Mouse (Mus musculus) layer of hippocampus, postnatal 25 days (tissue): ENCODE measurements around the gene Lrp1. TPM values are rescaled to one million over a fixed set of nuclear protein-coding genes. Genes with fewer than 3 reads are reported as not detected.
A peak's percentile ranks its signal among the peaks of the same experiment; 100 is the strongest.

Experiments
- DNase-seq, 2 experiments: peaks; one replicate each; pipeline ENCODE4 v3.0.0; 2022; ENCODE audit warnings: mixed read lengths in 2 of 2, low spot score in 1 of 2; ENCODE audit errors: extremely low spot score in 1 of 2
- total RNA-seq, 2 experiments: library from RNA; stranded (reverse); gene quantifications; 2 replicates each; pipeline ENCODE4 v1.2.3; 2021

Gene Lrp1
- total RNA-seq, 2 experiments from 2014 or later: 259 to 316 TPM

DNA sequence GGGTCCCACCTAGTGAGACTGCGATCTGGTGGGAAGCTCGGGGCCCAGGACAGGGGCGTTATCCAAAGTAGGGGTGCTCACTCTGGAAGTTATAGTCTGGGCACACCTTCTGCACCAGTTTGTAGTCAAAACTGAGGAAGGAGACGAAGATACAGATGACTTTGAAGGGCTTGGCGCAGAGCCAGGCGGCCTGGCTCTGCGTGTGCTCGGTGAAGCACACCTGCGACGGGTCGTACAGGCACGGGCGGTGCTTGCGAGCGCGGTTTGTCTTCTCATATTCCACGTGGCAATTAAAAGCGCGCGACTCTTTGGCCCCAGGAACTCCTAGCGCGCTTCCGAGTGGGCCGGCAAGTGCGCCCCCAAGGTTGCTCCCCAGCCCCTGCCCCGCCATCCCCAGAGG lies 94.9 kb downstream of the Lrp1 start:
- DNase-seq: no peak

DNA sequence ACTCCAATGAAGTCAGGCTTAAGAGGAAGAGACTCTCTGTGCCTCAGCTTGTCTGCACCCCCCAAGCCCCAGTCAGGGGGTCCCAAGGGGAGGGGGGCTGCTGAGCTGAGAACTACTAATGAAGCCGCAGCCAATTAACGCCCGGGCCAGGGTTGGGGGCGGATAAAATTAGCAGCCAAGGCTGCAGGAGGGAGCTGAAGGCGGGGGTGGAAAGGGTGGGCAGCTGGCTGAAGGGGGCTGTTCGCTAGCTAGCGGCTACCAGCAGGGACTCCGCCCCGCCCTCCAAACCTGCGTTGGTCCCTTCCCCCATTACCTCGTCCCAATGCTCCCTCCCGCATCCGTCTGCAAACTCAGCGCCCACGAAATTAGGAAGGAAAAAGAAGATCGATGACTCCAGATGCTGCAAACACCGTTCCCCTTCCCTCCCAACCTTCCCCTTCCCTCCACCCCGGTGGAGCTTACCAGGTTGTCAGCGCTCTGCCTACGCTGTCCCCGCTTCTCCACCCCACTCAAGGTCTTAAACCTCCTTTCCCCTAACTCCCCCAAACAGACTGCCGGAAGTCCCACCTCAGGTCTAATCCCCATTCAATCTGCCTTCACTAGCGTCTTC lies 96.2 kb downstream of the Lrp1 start:
- no peak for DNase-seq

DNA sequence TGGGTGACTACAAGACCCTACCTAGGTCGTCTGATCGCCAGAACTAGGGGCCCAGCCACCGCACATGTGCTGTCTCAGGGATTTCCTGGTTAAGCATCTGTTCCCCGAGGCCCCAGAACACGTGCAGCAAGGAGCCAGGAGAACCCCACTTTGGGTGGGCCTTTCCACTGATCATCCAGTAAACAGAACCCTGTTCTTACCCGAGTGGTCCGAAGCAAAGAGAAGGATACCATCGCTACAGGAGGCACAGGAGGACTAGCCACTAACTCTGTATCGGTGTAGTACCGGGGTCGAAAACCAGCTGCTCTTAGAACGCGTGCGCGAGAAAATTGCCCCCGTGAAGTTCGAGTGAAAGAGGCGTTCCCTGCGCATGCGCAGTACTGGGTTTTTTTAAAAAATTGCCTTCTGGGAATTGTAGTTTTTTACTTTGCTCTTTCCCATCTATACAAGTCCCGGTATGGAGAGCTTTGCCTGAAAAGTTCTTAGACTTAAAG lies 98.8 kb downstream of the Lrp1 start, which contains the start of gene Shmt2:
TSS of gene Shmt2 (minus strand) at position 357 of the 494 bp plus-strand sequence.
- peak; percentile 74 to 84 for DNase-seq

DNA sequence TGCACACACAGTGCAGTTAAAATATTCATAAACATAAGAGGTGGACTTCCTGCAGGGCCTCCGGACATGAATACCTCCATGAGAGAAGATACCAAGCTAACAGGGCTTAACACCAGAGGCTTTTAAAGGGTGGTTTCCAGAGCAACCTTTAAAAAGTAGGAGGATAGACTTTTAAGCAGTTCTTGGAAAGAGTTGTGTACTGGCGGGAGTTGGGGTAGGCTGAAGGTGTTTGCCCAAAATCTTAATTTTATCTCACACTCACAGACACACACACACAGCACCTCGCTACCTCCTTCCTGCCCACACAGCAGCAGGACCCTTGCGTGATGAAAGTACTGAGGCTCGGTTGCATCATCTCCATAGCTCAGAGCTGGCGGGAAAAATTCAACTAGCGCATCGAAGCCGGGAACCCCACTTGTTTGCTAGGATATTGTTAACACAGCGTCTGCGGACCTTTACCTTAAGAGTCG lies 99.3 kb downstream of the Lrp1 start:
- no peak for DNase-seq

DNA sequence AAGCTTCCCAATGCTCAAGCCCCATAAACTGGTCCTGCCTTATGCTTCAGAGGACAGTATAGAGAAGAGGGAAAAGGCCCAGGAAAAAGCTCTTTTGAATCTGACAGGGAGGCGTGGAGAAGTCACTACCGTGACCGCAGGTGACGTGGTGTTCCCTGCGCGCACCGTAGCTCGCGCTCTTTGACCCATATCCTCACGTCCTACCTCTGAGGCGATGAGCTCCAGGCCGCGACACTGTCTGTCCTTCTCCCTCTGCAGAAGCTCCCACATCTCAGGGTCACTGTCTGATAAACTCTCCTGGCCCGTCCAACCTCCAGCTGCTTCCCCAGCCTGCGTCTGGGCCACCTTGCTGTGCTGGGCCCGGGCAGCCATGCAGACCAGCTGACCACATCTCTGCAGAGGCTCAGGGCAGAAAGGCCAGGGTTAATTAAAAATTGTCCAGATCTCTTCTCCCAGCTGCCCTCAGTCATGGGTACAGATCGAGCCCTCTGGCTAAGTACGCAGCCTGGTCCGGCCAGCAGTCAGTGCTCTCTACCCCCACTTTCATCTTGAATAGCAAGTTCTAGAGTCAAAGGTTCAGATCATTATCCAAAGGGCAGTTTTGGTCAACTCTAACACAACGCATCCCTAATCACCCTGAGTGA lies 100.1 kb downstream of the Lrp1 start:
- DNase-seq: no peak

DNA sequence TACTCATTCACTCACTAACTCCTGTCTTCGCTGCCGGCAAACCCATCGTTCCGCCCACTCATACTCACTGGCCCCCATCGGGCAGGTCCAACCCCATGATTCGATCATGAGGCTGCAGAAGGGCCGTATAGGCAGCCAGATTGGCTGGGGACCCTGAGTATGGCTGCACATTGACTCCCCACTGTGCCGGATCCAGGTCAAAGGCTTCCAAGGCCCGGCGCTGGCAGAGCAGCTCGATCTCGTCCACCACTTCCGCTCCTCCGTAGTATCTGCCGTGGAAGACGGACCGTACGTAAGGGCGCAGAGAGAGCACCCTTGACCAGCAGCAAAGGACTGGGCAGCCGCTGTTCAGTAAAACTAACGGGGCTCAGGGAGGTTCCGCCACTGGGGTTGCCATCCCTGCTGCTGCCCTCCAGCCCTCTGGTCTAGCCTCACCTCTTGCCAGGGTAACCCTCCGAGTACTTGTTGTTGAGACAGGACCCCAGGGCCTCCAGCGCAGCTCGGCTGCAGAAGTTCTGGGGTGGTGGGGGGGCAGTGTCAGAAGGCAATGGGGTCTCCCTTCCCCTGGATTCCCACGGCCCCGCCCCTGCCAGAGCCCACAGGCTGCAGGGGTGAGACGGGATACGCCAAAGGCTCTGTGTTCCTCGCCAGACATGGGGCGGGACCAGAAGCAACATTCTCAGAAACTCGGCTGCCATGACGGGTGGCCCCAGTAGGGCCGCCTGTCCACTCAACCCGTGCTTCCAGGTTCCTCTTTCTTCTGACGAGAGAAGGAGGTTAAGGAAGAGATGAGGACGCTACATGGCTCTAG lies 100.8 kb downstream of the Lrp1 start:
- DNase-seq: no peak

DNA sequence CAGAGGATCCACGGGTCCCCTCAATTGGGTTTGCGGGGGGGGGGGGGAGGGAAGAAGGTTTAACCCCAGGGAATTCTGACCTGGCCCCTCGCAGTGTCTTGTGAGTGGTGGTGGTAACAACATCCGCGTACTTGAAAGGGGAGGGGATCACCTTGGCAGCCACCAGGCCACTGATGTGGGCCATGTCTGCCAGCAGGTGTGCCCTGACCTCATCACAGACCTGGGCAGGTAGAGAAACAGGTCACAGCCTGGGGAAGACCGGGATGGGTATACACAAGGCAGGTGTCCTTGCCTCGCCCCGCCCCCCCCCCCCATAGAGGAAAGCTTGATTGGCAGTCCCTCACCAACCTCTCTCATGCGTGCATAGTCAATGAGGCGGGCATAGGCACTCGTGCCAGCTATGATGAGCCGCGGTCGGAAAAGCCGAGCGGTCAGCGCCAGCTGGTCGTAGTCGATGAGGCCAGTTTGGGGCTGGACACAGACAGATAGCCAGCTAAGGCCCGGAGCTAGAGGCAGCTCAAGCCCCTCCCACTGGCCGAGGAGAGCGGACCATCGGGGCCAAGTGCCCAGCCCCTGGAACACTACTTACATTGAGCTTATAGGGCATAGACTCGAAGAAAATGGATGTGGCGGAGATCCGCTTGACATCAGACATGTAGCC lies 101.8 kb downstream of the Lrp1 start:
- no peak for DNase-seq

DNA sequence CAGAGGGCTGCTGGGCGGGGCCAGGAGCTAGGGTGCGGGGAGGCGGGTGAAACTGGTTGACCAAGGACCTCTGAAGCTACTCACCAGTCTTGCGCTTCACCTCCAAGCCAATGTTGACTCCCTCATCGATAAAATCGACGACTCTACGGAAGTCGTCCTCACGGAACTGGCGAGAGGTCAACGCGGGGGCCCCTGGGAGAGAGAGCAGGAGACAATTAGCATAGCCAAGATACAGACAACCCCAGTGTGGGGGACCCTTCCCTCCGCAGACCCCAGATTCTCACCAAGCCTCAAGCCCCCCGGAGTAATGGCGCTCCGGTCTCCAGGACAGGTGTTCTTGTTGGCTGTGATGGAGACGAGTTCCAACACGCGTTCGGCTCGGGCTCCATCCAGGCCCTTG lies 103.0 kb downstream of the Lrp1 start:
- DNase-seq: no peak

DNA sequence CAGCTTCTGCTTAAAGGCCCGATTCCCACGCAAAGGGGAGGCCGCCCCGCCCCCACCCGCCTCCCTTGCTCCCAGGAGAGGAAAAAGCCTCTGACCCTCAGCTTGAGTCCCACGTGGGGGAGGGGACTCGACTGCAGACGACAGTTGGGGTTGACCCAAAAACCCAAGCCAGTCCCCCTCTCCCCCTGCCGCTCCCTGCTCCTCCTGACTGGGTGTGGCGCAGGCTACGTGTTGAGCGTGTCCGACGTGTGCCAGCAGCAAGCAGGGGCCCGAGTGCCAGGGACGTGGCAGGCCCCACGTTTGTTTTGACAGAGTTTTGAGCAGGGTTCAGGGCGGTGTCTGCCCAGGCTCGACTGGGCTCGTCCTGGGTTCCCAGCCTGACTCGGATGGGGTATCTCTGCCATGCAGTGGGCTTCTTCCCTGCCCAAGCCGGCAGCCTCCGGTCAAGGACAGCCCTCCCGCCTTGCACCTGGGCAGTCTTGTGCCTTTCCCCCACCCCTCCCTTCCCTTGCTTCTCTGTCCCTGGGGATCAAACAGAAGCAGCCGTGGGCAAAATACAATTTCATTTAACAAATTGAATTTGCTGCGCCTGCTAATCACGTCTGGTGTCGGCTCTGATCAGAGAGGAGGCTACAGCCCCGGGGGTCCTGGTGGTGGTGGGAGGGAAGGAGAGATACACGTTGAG lies 104.2 kb downstream of the Lrp1 start:
- no peak for DNase-seq

DNA sequence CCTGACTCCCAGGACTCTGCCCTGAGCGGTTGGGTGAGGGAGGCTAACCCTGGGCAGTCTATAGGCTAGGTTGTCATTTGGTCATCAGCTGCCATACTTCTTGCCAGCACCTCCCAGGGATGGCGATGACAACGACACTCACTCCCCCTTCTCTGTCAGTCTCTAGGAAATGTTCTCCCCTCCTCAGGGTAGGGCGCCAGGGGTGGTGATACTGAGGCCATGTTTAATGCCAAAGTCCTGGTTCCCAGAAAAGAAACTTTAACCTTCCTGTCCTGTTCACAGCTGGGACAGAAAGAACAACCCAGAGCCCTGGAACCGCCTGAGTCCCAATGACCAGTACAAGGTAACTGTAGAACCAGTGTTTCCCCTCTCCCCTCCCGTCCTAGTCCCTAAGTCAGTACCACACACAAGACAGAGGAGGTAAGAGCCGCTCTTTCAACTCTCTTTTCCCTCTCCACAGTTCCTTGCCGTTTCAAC lies 104.9 kb downstream of the Lrp1 start:
- no peak for DNase-seq

DNA sequence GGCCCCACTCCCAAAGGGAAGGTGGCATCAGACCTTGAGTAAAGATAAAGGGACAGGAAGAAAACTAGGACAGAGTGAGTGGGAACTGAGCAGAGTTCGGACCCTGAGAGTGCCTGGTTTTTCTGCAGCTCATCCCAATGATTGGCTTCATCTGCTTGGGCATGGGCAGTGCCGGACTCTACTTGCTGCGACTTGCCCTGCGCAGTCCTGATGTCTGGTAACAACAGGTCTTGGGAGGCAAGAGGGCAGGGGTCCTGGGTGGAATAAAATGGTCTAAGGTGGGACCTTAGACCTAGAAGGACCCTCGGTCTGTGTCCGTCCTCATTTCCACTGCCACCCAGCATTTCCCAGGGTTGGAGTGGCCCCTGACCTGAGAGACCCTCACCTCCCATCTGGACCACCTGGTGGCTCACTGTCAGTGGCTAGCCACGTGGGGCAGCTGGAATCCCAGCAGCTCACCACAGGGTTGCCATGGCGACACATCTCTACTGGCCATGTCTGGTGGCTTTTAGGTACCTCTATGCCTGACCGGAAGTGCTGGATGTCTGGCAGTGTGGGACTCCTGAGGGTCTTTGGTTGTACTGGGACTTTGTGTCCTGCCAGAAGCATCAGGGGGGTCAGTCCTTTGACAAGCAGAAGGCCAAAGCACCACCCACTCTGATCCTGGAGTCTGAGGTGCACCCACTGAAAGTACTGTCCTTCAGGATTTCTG lies 105.5 kb downstream of the Lrp1 start:
- DNase-seq: no peak

DNA sequence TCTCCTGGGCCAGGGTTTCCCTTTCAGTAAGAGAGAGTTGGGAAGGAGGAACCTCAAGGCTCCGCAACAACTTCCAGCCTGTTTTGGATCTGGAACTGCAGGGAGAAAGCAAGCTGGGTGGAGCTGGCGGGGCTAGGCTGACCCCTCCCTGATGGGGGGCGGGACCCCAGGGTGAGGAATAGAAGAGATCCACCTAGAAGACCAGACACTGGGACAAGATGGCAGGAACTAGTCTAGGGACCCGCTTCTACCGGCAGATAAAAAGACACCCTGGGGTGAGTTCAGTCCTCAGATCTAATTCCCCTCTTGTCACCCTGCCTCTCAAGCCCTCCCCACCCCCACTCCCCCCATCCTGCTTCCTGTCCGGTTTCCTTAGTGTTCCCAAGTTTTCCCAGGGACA lies 106.2 kb downstream of the Lrp1 start, which contains the start of gene Ndufa4l2:
TSS of gene Ndufa4l2 (plus strand) at position 204 of the 400 bp plus-strand sequence.
- DNase-seq: no peak

DNA sequence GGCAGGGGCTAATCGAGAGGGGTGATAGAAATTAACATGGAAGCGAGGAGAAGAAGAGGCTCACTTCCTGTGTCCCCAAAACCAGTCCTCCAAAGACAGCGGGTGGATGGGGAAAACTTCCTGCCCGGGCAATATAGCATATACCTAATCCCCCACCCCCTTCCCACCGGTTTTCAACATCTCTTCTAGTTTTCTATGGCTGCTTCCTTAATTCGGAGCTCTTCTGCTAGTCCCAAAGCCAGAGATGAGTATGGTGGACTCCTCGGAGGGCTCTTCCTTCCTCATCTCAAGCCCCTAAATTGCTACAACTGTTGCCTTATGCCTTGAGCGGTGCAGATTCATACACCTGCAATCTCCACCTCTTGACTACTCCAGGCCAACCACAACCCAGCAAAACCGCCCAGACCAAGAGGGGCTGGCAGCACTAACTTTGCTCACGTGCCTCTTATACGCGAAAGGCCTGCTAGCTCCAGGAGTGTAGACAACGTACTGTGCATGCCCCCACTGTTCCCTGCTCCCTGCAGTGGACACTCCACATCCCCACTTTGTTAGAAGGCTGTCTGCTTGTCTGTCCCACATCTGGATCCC lies 106.7 kb downstream of the Lrp1 start:
- DNase-seq: no peak

DNA sequence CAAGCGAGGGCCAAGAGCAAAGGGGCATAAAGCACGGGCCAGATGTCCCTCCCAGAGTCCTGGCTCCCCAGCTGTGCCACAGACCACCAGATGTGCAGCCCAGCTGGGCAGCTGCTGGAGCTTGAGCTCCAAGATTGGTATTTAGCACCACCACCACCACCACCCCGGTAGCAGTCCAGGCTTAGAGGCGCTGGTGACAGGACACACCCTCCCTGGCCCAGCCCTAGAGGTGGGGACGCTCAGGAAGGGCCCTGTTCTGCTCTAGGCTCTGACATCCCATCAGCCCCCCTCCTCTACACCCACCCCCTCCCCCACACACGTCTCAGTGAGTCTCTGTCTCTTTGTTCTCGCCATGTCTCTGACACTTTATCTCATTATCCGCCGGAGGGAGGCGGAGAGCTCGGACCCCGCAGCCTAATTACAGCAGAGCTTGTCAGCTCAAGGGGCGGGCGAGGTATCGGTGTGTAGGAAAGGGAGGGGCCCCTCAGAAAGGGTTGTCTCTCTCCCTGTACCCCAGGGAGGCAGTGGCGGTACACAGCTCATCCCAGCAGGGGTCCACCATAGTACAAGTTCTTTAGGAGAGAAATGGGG lies 107.4 kb downstream of the Lrp1 start:
- DNase-seq: no peak

DNA sequence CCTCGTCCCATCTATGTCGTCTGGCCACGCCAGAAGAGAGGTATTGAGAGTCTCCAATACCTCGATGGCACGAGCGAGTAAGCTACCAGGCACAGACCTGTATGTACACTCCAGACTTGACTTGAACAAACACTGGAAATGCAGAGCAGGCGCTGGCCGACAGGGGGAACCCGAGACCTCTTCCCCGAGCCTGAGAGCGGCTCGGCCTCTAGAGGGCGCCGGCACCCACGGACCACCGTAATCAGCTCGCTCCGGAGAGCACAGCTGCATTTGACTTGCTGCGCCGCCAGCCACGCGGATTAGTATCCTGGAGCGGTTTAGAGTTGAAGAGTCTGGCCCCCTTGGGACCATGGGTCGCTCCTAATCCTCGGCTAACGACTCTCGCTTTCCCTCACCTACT lies 108.1 kb downstream of the Lrp1 start:
- peak; percentile 98 to 99 for DNase-seq

DNA sequence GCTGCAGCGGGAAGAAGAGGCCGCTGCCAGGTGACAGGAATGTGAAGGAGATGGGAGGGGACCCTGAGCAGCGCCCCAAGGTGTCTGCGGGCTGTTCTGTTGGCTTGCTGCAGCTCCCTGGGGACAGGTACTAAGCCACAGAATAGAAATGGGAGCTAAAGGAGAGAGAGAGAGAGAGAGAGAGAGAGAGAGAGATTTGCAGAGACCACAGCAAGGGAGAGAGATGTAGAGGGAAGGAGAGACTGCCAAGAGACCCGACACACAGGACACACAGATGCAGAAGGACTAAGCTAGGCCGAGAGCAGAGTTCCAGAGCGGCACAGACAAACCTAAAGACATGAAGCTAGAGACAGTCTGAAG lies 108.7 kb downstream of the Lrp1 start:
- DNase-seq: no peak

DNA sequence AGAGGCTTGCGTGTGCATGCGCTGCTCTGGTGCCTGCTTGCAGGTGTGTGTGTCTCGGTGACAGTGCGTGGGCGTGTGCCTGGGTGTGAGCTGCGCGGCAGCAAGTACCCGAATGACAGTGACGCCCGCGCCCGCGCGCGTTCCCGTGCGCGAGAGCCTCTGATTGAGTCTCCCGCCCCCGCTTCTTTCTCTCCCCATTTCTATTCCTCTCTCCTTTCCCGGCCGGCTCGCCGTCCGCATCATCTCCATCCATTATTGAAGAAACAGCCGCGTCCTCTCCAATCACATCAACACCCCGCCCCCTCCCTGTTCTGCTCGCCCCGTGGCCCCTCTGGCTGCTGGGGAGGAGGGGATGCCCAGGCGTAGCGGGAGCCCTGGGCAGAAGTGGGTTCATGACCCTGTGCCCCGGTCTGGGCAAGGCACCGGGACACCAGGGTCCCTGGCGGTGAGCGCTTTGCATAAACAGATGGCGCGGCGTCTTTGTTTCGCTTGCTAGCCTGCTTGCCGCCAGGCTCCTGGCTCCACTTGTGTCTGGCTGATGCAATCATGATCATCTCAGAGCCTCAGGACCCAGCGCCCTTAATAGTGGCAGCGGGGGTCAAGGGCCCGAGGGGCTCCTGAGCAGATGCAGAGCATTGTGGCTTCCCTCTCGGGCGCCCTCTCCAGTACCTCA lies 109.2 kb downstream of the Lrp1 start:
- peak; percentile 68 to 74 for DNase-seq
